Mouse (Mus musculus) adrenal gland, adult 8-10 months (tissue): ENCODE data around the gene Aadacl2. TPM values are rescaled to one million over a fixed set of nuclear protein-coding genes. Genes with fewer than 3 reads are reported as not detected.

Experiments
- DNase-seq: peaks from one replicate; pipeline ENCODE4 v3.0.0; 2022
- total RNA-seq, 4 experiments: library from RNA; stranded (reverse); gene quantifications; 2 replicates each; pipeline ENCODE4 v1.2.4; 2022

Gene Aadacl2
- not detected for total RNA-seq

DNA sequence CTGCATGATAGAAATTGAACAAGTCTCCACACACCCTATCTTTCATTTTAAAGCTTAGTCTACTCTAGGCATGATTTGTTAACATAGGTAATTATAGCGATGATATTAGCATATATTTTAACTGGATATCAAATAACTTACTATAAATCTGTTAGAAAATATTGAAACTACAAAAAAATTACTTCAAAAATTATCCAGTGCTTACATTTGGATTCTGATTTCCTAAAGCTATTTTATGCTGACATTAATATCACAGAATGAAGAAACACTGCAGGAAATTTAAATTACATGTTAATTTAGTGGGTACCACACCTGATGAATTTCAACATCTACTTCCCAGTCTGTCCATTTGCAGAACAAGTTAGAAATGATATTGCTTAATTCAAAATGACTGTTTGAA lies at the start of gene Aadacl2:
Gene Aadacl2 (plus strand): TSS at position 301 of the 400 bp plus-strand sequence.
- no peak for DNase-seq

DNA sequence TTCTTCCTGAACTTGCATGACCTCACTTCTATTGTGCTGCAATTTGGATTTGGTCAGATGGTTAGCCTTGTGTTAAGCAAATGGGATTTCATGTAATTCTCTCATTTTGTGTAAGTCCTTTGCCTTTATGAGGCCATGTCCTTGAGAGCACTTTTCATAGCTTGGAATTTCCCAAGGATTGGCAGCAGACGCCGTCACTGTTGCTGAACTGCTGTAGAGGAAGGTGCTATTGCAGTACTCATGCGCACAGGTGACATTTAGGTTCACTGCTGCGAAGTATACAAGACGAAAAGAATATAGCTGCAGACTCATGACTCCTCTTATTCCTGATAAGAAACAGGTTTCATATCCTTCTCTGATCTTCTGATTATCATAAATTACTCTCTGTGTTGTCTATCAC lies 35.7 kb upstream of the Aadacl2 start:
- DNase-seq, result peak; percentile 24

GRCm38 (mm10) chr3:59974591-59974990 lies 32.0 kb upstream of the Aadacl2 start:
- DNase-seq, result no peak

DNA sequence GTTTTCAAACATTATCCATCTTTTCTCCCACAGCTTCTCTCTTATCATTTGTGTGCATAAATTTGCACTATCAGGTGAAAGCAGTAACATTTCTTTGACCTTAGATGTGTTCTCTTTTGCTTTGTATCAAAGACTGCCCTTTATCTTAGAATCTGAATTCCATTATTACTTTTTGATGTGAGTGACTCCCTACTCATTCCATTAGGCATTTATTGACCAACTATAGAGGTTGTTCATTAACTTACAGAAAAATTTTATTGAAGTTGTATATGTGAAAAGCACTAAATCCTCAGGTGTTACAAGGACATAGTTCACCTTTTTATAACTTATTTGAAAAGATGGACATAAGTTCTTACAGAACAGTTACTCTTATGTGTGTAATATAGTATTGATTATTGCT lies 2.9 kb upstream of the Aadacl2 start:
- DNase-seq, result no peak

DNA sequence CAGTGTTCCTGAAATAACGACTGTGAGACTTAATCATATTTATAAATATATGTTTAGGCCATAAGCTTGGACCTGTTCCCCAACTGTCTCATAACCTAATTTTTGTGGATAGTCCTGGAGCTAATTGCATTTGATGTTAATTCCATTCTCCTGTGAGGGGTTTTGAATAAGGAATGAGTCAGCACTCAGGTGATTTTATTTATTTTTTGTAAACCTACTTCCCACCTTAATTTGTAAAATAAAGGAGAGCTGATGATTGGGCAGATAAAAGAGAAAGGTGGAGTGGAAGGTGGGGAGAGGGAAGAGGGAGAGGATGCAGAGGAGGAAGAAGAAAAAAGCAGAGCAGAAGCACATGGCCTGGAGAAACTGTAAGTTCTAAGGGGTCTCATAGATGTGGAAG lies 18.9 kb downstream of the Aadacl2 start, which contains the start of gene Aadac:
Gene Aadac (plus strand): TSS at position 301 of the 400 bp plus-strand sequence.
- DNase-seq, result no peak

DNA sequence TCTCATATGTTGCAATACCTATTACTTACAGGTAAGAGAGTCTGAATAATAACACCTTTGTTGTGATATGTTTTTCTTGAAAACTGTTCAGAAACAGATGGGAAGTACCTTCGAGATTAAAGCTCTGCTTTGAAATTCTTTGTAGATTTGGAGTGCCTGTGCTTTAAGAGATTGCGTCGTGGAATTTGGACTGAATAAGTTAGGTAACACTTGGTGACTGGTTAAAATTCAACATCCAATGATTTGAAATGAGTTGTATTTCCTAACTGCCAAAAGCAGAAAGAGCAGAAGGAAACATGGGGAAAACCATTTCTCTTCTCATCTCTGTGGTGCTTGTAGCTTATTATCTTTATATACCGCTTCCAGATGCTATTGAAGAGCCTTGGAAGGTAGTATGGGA lies 25.0 kb downstream of the Aadacl2 start:
- DNase-seq, result no peak

GRCm38 (mm10) chr3:60046221-60046913 lies 39.8 kb downstream of the Aadacl2 start:
- DNase-seq, result no peak

- no peak for DNase-seq
Measured at GRCm38 (mm10) chr3:60053231-60053927, 46.8 kb downstream of the Aadacl2 start.

DNA sequence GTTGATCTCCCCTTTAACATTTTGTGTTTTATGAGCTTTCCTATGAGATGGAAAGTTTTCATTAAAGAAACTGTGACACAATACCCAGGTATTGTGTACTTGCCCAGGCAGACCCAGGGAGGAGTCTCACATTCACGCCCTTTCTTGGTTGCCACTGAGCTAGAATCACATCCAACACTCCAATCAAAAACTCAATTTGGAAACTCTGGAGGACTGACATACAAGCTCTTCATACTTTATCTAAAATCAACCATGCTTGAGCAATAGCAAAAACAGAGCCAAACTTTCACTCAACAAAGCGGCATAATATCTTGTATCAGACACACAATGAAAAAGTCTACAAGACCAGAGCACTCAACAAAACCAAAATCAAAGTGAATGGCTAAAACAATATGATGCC lies 47.4 kb downstream of the Aadacl2 start:
- DNase-seq, result no peak

DNA sequence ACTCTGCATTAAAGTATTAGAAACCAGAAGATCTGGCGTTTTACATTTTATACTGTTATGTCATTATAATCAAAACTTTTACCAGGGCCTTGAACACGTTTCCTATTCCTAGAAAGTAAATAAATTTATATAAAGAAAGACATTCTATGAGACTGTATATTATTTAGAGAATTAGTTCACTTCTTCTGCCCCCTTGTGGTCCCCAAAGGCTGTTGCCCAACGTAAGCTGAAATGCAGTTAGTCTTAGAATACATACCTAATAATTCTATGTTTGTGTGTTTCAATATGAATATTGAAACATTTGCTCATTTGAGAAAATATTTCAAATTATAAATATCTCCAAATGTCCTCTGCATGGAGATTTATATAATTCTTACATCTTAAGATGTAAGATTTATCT lies 49.9 kb downstream of the Aadacl2 start:
- DNase-seq, result no peak

GRCm38 (mm10) chr3:60057070-60057808 lies 50.7 kb downstream of the Aadacl2 start:
- no peak for DNase-seq

DNA sequence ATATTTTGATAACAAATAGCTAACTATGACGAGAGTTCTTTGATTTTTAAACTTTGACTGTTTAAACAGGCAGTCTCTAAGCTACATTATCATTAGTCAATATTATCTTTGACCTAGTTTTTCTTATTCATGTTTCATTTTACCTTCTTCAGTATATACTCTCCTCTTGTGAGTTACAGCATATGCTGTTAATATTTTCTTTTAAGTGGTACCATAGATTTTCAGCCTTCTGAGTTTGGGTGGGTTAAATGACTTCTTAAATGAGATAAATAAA lies 51.2 kb downstream of the Aadacl2 start:
- DNase-seq, result no peak

Other genes with a start within 250 kb of the Aadacl2 start
- gene Gm8298, start 145.7 kb upstream of the Aadacl2 start, total RNA-seq, result not detected
- not detected for gene C130079G13Rik, start 81.5 kb upstream of the Aadacl2 start, total RNA-seq
- not detected for gene Aadac, start 19.0 kb downstream of the Aadacl2 start, total RNA-seq
- gene Sucnr1, start 75.1 kb downstream of the Aadacl2 start, total RNA-seq, result 1 to 10 TPM in 3 of 4 experiments, under 1 TPM in 1; 0.35 to 6.5 (median 1.6) TPM